Mouse (Mus musculus) ovary, postnatal 36 days (tissue): ENCODE results near the gene Scp2.
"Not testable (repeated sequence)": the region's sequence is repeated elsewhere in the genome, so short reads cannot be mapped to it uniquely, and the experiment has no call there.

ENCODE experiments used
- DNase-seq: peaks from one replicate; pipeline ENCODE4 v3.0.0; 2022; ENCODE audit warnings: low spot score, mixed read lengths

The Scp2 gene

DNA sequence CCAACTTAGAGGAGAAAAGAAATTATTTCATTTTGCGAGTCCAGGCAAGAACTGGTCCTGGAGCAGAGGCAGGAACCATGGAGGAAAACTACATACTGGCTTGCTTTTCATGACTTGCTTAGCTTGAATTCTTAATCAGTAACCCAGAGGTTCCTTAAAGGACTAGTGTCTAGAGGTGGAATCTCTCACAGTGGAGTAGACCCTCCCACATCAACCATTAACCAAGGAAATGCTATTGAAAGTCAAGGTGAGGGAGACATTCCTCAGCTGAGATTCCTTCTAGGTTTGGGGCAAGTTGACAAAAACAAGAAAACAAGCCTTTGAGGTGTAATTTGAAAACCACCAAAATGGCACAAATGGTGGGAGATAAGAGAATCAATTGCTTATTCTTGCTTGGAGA is at the start of gene Scp2:
Gene Scp2 (minus strand): TSS at position 119 of the 400 bp plus-strand sequence.
- DNase-seq = no peak

DNA sequence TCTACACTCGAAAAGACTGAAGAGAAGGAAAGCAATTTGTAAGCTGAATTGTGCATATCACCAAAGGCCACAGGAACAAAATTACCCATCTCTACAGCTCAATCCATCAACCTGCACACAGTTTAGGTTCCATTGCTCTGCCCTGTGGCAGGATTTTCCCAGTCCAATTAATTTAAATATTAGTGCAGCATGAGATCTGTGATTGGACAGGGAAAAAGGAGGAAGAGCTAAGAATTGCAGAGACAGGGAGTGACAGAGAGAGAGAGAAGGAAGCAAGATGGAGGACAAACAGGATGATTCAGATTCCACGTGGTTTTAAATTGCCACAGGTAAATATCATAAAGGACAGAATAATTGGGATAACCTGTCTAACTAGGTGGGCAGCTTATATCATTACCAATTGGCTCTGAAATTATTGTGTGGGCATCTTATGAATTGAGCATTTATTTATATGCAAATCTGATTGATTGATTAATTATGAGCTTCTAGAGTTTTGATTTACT is 48.1 kb upstream of the Scp2 start:
- DNase-seq = no peak

DNA sequence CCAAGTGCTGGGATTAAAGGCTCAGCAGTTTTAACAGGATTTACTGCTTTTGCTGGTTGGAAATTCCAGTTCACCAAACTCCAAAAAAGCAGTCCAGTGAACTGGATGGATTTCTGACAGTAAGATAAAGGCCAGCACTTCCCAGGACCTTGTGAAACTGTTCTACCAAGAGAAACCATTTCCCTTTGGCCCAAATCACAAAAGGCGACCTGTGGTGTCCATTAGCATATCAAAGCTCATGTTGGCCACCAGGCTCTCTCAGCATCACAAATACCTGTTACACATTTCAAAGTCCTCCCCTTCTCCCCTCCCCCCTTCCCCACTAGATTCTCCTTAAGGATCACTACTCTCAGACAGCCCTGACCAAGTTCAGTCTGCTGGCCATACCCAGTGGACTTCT is 37.5 kb upstream of the Scp2 start:
- DNase-seq = no peak

DNA sequence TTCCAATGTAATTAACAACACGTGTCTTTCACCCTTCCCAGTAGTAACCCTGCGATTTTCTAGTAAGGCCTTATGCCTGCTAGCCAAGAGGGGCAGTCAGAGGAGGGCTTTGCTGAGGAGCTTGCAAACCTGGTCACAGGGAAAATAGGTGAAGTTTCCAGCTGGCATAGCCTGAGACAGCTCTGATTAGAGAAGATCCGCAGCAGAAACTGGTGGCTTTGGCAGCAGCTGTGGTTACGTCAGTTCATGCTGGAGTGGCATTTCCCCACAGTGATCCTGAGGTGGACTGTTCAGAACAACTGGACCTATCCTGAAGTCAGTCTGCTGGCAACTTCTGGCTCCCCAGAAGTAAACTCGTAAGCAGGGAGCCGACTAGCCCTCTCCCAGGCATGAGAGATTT is 23.3 kb upstream of the Scp2 start:
- DNase-seq = no peak

DNA sequence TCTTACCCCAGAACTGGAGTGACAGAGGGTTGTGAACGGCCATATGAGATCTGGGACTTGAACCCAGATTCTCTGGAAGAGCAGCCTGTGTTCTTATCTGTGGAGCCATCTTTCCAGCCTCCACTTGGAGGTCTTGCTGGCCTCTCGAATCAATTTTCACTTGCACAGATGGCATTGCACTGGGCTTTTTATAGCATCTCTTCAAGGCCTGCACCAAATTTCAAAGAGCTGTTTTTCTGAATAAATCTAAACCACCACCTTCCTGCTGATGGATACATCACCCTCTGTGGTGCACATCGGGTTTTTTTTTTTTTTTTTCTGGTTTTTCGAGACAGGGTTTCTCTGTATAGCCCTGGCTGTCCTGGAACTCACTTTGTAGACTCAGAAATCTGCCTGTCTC is 22.1 kb upstream of the Scp2 start:
- no peak for DNase-seq

DNA sequence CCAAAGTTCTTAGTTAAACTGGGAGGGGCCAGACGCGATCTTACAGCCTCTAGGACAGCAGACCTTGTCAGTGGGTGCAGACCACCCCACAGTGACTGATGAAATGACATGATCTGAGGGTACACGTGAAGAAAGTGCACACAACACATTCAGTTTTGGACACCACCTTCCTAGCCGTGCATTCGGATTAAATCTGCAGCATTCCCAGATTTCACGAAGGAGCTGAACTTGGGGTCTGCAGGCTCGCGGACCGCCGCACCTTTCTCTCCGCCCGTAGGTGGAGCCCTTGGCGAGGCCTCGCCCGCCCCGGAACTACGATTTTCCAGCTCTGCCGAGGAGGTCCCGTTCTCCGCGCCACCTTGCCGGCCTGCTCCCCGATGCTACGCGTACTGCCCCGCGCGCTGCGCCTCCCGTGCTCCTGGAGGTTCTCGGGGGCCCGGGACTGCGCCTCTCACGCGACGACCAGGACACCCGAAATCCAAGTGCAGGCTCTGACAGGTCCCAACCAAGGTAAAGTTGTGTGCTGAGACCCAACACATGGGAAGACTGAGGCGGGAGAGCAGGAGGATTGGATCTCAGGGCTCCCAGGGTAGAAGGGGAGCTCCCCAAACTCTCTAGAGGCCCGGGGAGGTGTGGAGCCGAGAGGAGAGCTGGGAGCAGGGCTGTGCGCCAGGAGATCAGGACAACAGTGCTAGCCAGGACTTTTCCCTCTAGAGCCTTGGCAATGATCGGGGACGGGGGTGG is 20.5 kb upstream of the Scp2 start, which contains the start of gene Echdc2:
Gene Echdc2 (plus strand): TSS at position 286 of the 744 bp plus-strand sequence.
- DNase-seq = peak; percentile 57

- DNase-seq = no peak
Observed at GRCm38 (mm10) chr4:108163291-108163690, 18.5 kb upstream of the Scp2 start.

DNA sequence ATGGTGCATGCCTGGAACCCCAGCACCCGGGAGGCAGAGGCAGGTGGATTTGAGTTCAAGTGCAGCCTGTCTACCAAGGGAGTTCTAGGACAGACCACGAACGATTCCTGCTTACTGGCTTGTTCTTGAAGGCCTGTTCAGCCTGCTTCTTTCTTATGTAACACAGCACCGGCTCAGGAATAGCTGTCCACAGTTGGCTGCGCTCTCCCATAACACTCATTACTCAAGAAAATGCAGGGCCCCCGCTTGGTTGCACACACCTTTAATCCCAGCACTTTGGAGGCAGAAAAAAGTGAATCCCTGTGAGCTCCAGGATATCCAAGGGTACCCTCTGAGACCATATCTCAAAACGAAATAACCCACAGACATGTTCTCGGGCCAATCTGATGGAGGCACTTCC is 17.1 kb upstream of the Scp2 start:
- DNase-seq = no peak

DNA sequence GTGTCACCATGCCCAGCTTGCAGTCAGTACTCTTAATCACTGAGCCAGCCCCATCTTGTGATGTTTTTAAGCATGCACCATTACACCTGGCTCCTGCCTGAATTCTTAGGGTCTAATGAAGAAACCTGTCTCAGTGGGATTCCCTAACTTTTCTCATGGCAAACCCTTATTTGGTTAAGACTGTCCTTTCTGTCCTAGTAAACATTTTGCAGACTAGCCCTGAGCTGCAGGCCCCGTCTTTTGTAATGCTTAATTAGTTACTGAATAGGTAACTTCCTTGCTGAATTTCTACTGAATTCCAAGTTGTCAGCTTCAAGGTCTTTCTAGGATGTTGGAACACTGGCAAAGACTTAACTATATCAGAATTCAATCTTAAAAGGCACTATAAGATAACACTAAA is 10.3 kb upstream of the Scp2 start:
- not testable (repeated sequence) for DNase-seq

DNA sequence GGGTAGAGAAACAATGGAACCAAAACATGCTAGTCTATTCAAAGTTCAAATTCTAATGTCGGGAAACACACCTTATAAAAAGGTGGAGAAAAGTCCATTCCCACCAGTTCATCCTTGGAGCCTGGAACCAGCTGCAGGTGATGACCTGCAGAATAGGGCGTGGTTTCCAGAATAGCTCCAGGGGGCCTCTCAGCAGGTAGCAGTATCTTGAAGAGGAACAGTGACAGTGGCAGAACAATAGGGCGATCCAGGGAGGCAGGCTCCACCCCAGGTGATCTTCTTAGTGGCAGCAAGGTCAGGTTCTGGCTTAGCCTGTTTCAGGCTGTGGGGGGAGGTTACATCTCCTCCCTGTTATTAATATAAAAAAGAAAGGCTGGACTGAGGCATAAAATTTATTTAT is 756 bp upstream of the Scp2 start:
- DNase-seq = not testable (repeated sequence)

DNA sequence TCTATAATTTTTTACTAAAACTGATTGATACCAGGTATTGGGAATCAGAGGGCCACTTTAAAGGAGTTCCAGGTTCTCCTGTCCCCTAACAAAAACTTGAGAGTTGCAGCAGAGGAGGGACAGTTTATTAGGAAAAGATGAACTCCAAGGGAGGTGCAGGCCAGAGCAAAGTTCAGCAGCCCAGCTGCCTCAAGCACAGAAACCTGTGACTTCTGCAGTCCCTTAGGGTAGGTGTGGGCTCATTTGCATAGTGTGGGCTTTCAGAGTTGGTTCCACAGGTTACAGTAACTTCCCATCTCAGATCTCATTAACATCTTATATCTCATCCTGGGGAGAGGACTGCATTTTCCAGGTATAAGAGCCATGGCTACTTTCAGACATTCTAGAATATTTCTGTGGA is 1.0 kb downstream of the Scp2 start:
- no peak for DNase-seq

GRCm38 (mm10) chr4:108143178-108143577 is 1.6 kb downstream of the Scp2 start:
- not testable (repeated sequence) for DNase-seq

GRCm38 (mm10) chr4:108136938-108137337 is 7.9 kb downstream of the Scp2 start:
- DNase-seq = no peak

GRCm38 (mm10) chr4:108130452-108130851 is 14.3 kb downstream of the Scp2 start:
- DNase-seq = no peak

GRCm38 (mm10) chr4:108128339-108128738 is 16.5 kb downstream of the Scp2 start:
- no peak for DNase-seq

DNA sequence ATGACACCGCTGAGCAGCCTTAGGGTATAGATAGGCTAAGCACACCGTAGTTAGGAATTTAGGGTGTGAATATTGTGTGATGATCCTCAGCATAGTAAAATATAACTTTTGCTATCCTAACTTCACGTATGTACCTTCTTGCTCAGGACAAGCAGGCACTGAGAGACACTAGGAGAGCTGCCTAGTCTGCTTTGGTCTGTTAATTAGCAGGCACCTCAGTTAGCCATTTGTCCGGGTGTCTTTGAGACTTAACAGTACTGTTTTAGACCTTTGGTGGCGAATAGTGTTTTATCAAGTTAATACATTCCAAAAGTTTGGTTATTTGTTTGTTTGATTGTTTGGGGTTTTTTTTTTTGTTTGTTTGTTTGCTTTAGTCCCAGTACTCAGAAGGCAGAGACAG is 17.3 kb downstream of the Scp2 start:
- DNase-seq = no peak

GRCm38 (mm10) chr4:108126260-108126659 is 18.5 kb downstream of the Scp2 start:
- DNase-seq = no peak

- no peak for DNase-seq
Observed at GRCm38 (mm10) chr4:108124104-108124503, 20.7 kb downstream of the Scp2 start.

- DNase-seq = peak; percentile 94
Observed at GRCm38 (mm10) chr4:108117924-108118876, 26.6 kb downstream of the Scp2 start.

DNA sequence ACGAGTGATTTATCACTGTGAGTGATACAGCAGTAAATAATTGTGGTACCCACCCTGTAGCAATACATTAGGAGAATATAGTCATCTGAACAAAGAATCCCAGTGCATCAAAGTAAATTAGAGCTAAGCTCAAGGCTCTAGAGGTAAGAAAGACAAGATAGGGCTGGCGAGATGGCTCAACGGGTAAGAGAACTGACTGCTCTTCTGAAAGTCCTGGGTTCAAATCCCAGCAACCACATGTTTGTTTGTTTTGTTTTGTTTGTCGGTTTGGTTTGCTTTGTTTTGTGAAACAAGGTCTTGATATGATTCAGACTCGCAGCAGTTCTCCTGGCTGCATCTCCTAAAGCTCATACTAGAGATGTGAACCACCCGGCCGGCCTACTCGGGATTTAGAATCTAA is 27.3 kb downstream of the Scp2 start:
- DNase-seq = no peak

- DNase-seq = no peak
Observed at GRCm38 (mm10) chr4:108116466-108116865, 28.3 kb downstream of the Scp2 start.

DNA sequence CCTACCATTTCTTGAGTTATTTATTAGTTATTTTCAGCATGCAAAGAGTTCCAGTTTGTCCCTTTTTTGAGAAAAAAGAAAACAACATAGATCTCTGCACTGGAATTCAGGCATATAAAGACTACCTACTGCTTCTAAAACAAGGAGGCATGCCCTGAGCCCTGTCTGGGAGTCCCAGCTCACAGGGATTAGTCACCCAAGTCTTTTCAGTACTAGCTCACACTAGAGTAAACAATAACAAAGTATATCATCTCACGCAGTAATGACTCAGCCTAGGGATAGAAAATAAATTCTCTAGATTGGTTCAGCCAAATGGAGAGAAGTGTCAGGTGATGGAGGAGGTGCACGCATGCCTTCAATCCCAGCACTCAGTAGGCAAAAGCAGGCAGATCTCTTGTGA is 34.1 kb downstream of the Scp2 start:
- no peak for DNase-seq

DNA sequence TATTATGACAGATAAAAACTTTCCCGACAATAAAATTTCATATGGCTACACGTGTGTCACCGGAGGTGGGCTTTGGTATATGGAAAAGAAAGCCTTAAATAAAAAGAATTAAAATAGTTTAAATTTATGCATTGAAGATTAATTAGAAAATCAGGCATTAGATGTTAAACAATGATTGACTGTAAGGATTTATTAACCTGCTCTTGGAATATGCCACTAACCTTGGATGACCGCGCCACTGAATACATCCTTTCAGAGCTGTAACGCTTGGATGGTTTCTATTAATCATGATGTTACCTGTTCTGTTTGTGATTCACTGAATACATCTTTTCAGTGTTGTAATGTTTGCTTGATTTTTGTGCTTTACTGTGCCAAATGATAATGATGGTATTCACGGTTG is 35.1 kb downstream of the Scp2 start:
- no peak for DNase-seq
